Mouse (Mus musculus) bone marrow, adult 2 months (tissue): ENCODE results near the gene Vill.

Source experiments
- CTCF ChIP-seq: fragments of 200-500 bp; IDR thresholded peaks from 2 replicates; pipeline ENCODE4 v1.5.1; 2011; ENCODE audit warnings: low read length, control low read depth; ENCODE audit not compliant: control insufficient read depth, insufficient read depth
- POLR2A ChIP-seq: fragments of 200-500 bp; IDR thresholded peaks from 2 replicates; pipeline ENCODE4 v1.6.1; 2011; ENCODE audit warnings: low read depth, mild to moderate bottlenecking, control low read depth, low read length, borderline replicate concordance; ENCODE audit not compliant: control insufficient read depth

DNA sequence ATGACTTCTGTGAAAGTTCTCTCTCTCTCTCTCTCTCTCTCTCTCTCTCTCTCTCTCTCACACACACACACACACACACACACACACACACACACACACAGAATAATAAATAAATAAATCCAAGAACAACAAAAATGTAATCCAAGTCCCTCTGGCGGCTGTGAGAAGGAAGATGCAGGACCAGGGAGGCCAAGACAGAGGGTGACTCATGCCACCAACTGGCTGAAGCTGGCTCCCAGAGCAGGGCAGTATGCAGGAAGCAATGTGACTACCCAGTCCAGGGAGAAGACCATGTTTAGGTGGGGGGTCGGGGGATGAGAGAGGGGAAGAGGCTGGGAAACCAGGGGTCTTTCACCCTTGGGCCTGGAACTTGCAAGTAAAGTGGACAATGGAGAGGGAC is 1.4 kb upstream of the Vill start:
- TF ChIP-seq CTCF: no peak
- TF ChIP-seq POLR2A: no peak
